Mouse (Mus musculus) stomach, embryonic 16.5 days (tissue): ENCODE data around the gene Proz. TPM values are rescaled to one million over a fixed set of nuclear protein-coding genes. Genes with fewer than 3 reads are reported as not detected.

Source experiments
- ATAC-seq: fragments of 200-750 bp; cut with Nextera tagmentation; 2 replicates; pipeline ENCODE4 v1.8.0; 2017; ENCODE audit warnings: moderate number of reproducible peaks, moderate TSS enrichment; ENCODE audit not compliant: insufficient read depth, low FRiP score
- H3K27ac ChIP-seq: fragments of 300-500 bp; sonication (generic); 2 replicates; pipeline ENCODE4 v1.5.1; 2014; ENCODE audit warnings: low read length
- H3K27me3 ChIP-seq: fragments of 300-500 bp; sonication (generic); 2 replicates; pipeline ENCODE4 v1.6.1; 2014; ENCODE audit warnings: low read length, control low read depth, mixed read lengths; ENCODE audit not compliant: control insufficient read depth, insufficient read depth
- H3K36me3 ChIP-seq: fragments of 300-500 bp; sonication (generic); 2 replicates; pipeline ENCODE4 v1.6.1; 2014; ENCODE audit warnings: low read length; ENCODE audit not compliant: control insufficient read depth, insufficient read depth
- H3K4me1 ChIP-seq: fragments of 300-500 bp; sonication (generic); 2 replicates; pipeline ENCODE4 v1.6.1; 2014; ENCODE audit warnings: low read length, control low read depth, mixed read lengths; ENCODE audit not compliant: control insufficient read depth, insufficient read depth
- H3K4me2 ChIP-seq: fragments of 300-500 bp; sonication (generic); 2 replicates; pipeline ENCODE4 v1.6.1; 2014; ENCODE audit warnings: low read depth, low read length, mixed read lengths
- H3K4me3 ChIP-seq: fragments of 300-500 bp; sonication (generic); replicated peaks from 2 replicates; pipeline ENCODE4 v1.5.1; 2014; ENCODE audit warnings: mild to moderate bottlenecking, low read length
- H3K9ac ChIP-seq: fragments of 300-500 bp; sonication (generic); 2 replicates; pipeline ENCODE4 v1.6.1; 2014; ENCODE audit warnings: low read length
- H3K9me3 ChIP-seq: fragments of 300-500 bp; sonication (generic); replicated peaks from 2 replicates; pipeline ENCODE4 v1.6.1; 2016; ENCODE audit warnings: low read length, control low read depth; ENCODE audit not compliant: control insufficient read depth
- WGBS: fragments of 180-500 bp; shearing (Covaris S2); extraction: QIAGEN DNeasy Blood & Tissue Kit; methylation state at CpG from one replicate; pipeline ENCODE4 v1.1.7; 2014; 5-methylcytosine and 5-hydroxymethylcytosine counted together
- polyA plus RNA-seq: library from polyadenylated mRNA; unstranded; fragments of >200 nt; fragmentation: Nextera tagmentation; extraction: Ambion mirVana; gene quantifications from 2 replicates; pipeline ENCODE4 v1.2.1, GENCODE M21; 2015

Gene Proz
- polyA plus RNA-seq, 1 experiment from 2014 or later: 3.8 TPM

DNA sequence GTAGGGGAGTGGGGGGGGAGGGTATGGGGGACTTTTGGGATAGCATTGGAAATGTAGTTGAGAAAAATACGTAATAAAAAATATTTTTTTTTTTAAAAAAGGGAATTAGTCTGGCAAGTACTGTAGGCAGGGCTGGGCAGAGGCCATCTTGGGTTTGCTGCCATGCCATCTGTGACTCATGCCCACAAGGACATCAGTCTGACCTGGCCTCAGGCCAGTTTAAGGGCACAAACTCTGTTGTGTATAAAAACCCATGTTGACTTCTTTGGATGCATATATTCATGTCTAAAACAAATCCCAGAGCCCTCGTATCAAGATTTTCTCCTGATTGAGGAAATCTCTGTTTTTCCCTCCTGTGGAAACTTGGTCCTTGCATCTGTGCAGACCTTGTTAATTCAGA is 56.4 kb downstream of the Proz start:
- Histone ChIP-seq H3K27me3 (no peaks in the 10 kb centered on the region), H3K9me3 (no peaks in the 10 kb centered on the region), H3K36me3 (no peaks in the 10 kb centered on the region; the same call in 1 of the 2 replicates), H3K4me3 (no peak overlapping the region), H3K27ac (no peak overlapping the region), H3K9ac (no peak overlapping the region), H3K4me1 (no peaks in the 10 kb centered on the region), H3K4me2 (no peak overlapping the region)
- 91% methylated on average over 2 of the region's 2 CpGs for WGBS
- no peak for ATAC-seq

DNA sequence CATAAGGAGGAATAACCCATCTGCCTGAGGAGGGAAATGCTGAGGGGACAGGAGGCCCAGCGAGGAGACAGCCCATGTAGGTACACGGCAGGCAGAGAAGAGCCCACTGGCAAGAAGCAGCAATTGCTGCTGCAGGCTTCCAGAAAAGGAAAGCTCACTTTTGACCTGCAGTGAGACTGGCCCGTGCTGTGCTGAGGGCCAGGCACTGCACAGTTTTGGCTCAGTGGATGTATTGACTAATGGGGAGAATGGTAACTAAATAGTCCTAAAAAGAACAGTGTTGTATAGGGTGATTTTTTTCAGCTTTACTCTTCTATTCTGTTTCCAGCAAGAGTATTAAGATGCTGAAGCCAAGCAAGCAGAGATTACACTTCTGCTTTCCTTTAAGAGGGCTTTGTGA is 57.8 kb downstream of the Proz start:
- Histone ChIP-seq H3K36me3 (peaks cover 3% of the 10 kb centered on the region), H3K4me2 (no peak overlapping the region), H3K27ac (no peak overlapping the region), H3K4me3 (no peak overlapping the region), H3K9ac (no peak overlapping the region), H3K9me3 (no peaks in the 10 kb centered on the region), H3K27me3 (no peaks in the 10 kb centered on the region), H3K4me1 (no peaks in the 10 kb centered on the region)
- no peak for ATAC-seq
- WGBS: 87% methylated on average over 3 of the region's 3 CpGs

DNA sequence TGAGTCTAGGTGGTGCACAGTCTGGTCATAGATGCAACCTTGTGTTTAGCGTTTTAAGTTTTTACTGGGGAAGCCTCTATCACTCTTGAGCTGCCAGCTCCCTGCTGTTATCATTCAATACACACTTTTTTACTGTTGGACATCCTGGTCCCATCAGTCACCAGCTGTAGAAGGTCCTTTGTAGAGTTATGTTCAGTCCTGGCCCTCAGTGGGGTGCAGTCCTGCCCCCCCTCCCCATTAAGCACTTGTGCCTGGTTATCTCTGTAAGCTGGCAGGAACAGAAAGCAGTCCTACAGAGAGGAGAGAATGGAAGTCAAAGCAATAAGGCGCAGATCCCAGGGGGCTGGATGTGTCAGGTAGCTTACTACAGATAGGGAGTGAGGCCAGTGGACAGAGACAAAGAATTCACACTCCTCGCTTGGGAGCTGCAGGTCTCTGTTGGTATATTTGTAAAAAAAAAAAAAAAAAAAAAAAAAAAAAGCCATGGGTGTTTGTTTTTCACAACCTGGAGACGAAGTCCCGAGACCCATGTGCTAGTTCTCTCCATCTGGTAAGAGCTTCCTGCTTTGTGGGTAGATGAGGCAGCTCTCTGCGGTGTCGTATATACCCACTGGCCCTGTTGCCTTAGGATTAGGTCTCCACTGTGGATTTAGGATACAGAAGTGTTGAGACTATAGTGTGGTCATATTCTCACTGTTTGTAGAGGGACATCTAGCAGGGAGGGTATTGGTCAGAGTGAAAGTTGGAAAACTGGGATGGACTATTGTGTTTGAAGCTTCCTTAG is 60.4 kb downstream of the Proz start:
- no peak for ATAC-seq
- no peaks in the 10 kb centered on the region for H3K27me3 ChIP-seq
- H3K9ac ChIP-seq: no peak overlapping the region
- peaks cover 14% of the 10 kb centered on the region; the same call in 1 of the 2 replicates for H3K36me3 ChIP-seq
- no peaks in the 10 kb centered on the region for H3K4me1 ChIP-seq
- H3K4me3 ChIP-seq: no peak overlapping the region
- 80% methylated on average over 7 of the region's 7 CpGs for WGBS
- H3K4me2 ChIP-seq: no peak overlapping the region
- H3K9me3 ChIP-seq: no peaks in the 10 kb centered on the region
- no peak overlapping the region for H3K27ac ChIP-seq

DNA sequence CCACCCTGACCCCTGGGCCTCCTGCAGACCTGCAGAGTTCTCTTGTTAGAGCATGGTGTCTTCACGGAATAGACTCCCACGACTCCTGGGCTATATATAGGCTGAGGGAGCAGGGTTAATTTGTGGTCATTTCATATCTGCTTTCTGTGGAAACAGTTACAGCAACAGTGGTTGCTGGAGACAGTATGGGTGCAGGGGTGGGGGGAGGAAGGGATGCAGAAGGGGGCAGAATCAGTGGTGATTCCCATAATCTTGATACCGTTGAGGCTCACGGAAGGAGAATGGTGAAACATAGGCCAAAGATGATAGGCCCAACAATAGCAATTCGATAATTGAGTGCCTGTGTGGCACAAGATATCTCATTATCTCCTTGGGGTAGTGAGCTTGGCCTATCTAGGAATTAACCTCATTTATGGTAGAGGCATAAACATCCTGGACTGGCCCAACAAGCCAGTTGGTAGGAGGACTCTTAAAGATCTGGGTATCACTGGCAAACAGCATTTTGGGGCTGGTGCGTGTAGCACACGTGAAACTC is 62.2 kb downstream of the Proz start:
- 90% methylated on average over 7 of the region's 7 CpGs for WGBS
- Histone ChIP-seq H3K9me3 (no peaks in the 10 kb centered on the region), H3K36me3 (peaks cover 24% of the 10 kb centered on the region), H3K4me3 (no peak overlapping the region), H3K27me3 (no peaks in the 10 kb centered on the region), H3K4me1 (no peaks in the 10 kb centered on the region), H3K27ac (no peak overlapping the region), H3K9ac (no peak overlapping the region), H3K4me2 (no peak overlapping the region)
- no peak for ATAC-seq

DNA sequence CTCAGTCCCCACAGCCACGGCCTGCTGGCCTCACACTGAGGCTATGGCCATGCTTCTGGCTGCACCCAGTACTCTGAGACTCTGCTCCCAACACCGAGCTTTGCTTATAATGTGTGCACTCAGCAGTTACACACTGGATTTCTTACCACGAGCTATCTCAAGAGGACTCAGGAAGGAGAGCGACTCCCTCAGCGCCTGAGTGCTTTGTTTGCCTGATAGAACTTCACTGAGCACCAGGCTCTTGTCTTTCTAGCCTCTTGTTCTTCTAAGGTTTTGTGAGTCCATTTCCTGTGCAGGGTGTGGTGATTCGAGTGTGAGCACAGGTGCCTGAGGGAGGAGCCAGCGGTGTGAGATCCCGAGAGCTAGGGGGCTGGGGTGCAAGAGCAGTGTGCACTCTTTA is 64.2 kb downstream of the Proz start:
- ATAC-seq: no peak
- Histone ChIP-seq H3K9ac (no peak overlapping the region), H3K9me3 (no peaks in the 10 kb centered on the region), H3K4me2 (no peak overlapping the region), H3K4me3 (no peak overlapping the region), H3K4me1 (no peaks in the 10 kb centered on the region), H3K36me3 (peaks cover 29% of the 10 kb centered on the region), H3K27ac (no peak overlapping the region), H3K27me3 (no peaks in the 10 kb centered on the region)
- 90% methylated on average over 8 of the region's 8 CpGs for WGBS

Other genes with a start within 250 kb of the Proz start
- 18.5 and 19.9 TPM in 2 replicates for gene Mcf2l, start 187.1 kb upstream of the Proz start, polyA plus RNA-seq
- 0.47 and 0.54 TPM in 2 replicates for gene F7, start 34.9 kb upstream of the Proz start, polyA plus RNA-seq
- gene F10, start 23.6 kb upstream of the Proz start, polyA plus RNA-seq: 11.7 and 12.5 TPM in 2 replicates
- gene Pcid2, start 44.5 kb downstream of the Proz start, polyA plus RNA-seq: 31.3 and 32.0 TPM in 2 replicates
- 93.5 and 101 TPM in 2 replicates for gene Cul4a, start 44.7 kb downstream of the Proz start, polyA plus RNA-seq
- 241 and 263 TPM in 2 replicates for gene Lamp1, start 98.2 kb downstream of the Proz start, polyA plus RNA-seq
- gene Grtp1, start 139.7 kb downstream of the Proz start, polyA plus RNA-seq: 22.6 and 25.5 TPM in 2 replicates
- gene Adprhl1, start 193.2 kb downstream of the Proz start, polyA plus RNA-seq: 0.69 and 4.2 TPM in 2 replicates
- 21.4 and 21.5 TPM in 2 replicates for gene Dcun1d2, start 227.2 kb downstream of the Proz start, polyA plus RNA-seq
- gene Tmco3, start 227.3 kb downstream of the Proz start, polyA plus RNA-seq: 34.0 and 34.9 TPM in 2 replicates